ENCODE assay signal across 20 mouse cellular contexts in the genomic region with DNA sequence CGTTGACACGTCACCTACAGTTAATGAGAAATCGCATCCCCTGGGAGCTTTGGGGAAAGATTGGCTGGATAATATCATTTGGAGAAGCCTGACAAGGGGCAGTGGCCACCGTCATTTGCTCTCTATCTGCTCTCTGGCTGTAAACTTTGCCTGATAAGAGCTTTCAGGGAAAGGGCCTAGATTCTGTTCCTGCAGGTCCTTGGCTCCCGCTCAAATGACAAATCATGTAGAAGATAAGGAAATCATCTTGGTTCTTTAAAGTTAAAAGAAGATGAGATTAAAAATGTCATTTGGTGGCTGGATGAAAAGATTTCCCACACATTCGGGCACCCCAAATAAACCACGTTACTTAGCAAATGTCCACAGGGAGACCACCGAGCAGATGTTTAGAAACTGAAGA.
DNase-seq lines count a peak whose midpoint lies in the region; ATAC-seq lines count a peak whose summit lies in the region.
"Had no signal": no experiment of that assay in that cellular context is flagged by ENCODE, and none has a peak within 500 bp of the region (broad histone marks: within the 10 kb centered on the region; RNA-seq: fewer than 3 reads in every experiment).

No protein-coding gene starts in this region.

- intact Hi-C loops in heart, postnatal 14 days (cut with DNase I): loop anchor here (5.0 kb wide), 2 partner anchors 46 to 101 kb away; no protein-coding TSS in a partner anchor

- WGBS in heart, embryonic 13.5 days: 19% methylated on average over 8 of the region's 8 CpGs

- H3K9ac ChIP-seq in heart, embryonic 13.5 days: peak overlapping the region; percentile 1; the same call in 1 of the 2 replicates
- H3K9ac ChIP-seq: embryonic facial prominence, embryonic 15.5 days; hindbrain, embryonic 15.5 days had no signal

- H3K9me3 ChIP-seq in heart, embryonic 13.5 days: no peaks in the 10 kb centered on the region
- H3K9me3 ChIP-seq: embryonic facial prominence, embryonic 15.5 days; forebrain, embryonic 10.5 days; heart, embryonic 15.5 days; hindbrain, embryonic 15.5 days had no signal

- peak overlapping the region; percentile 42; the same call in 1 of the 2 replicates for H3K27ac ChIP-seq in heart, embryonic 13.5 days (replicated peaks)
- H3K27ac ChIP-seq: embryonic facial prominence, embryonic 15.5 days; forebrain, embryonic 10.5 days; heart, embryonic 15.5 days; hindbrain, embryonic 15.5 days had no signal

- H3K4me2 ChIP-seq in heart, embryonic 13.5 days: no peak overlapping the region
- H3K4me2 ChIP-seq: embryonic facial prominence, embryonic 15.5 days; heart, embryonic 15.5 days; hindbrain, embryonic 15.5 days had no signal

- H3K4me3 ChIP-seq in heart, embryonic 13.5 days: no peak overlapping the region
- H3K4me3 ChIP-seq: embryonic facial prominence, embryonic 15.5 days; erythroblast, embryonic 14.5 days; forebrain, embryonic 10.5 days; heart, embryonic 15.5 days; hindbrain, embryonic 15.5 days had no signal

- H3K4me1 ChIP-seq in heart, embryonic 13.5 days: peaks cover 97% of the 10 kb centered on the region

- no peak for ATAC-seq in heart, embryonic 13.5 days (ENCODE audit: extremely low read depth, insufficient number of reproducible peaks, low FRiP score, low TSS enrichment)
- ATAC-seq: activated CD4-positive, CD25-positive, alpha-beta regulatory T cell, adult 4 months; forebrain, embryonic 14.5 days; intestine, embryonic 16.5 days; Patski had no signal

- H3K36me3 ChIP-seq in heart, embryonic 13.5 days: no peaks in the 10 kb centered on the region
- H3K36me3 ChIP-seq: embryonic facial prominence, embryonic 15.5 days; forebrain, embryonic 10.5 days; heart, embryonic 15.5 days; hindbrain, embryonic 15.5 days had no signal

- H3K27me3 ChIP-seq in heart, embryonic 13.5 days (replicated peaks): peaks cover 54% of the 10 kb centered on the region
- H3K27me3 ChIP-seq: embryonic facial prominence, embryonic 15.5 days; heart, embryonic 15.5 days; Patski had no signal

- DNase-seq in adrenal gland, adult 2 months: peak; percentile 54
- no peak for DNase-seq in adrenal gland, postnatal 10 days
- no peak for DNase-seq in heart, postnatal 14 days
- peak; percentile 82 for DNase-seq in MN1 (ENCODE audit: low spot score)
- DNase-seq in adrenal gland, postnatal 36 days: peak; percentile 30 to 61
- no peak for DNase-seq in cerebellum, adult 11 months
- DNase-seq: embryo, embryonic 11 days; gastrocnemius, postnatal 36 days; heart, adult 18-20 months; kidney, adult 2 months had no signal

Comparison
In these comparisons a context has a peak if more than half of its experiments do, and no peak if none do; other contexts are left out.
1. DNase-seq: peak in adrenal gland, adult 2 months (single experiment), MN1 (single experiment) and adrenal gland, postnatal 36 days (2 of 2); none in adrenal gland, postnatal 10 days (single experiment), heart, postnatal 14 days (0 of 2) and cerebellum, adult 11 months (single experiment).